Mouse (Mus musculus) hindbrain, embryonic 12.5 days (tissue): ENCODE measurements around the gene Ctnna3. TPM values are rescaled to one million over a fixed set of nuclear protein-coding genes. Genes with fewer than 3 reads are reported as not detected.
"Not testable (repeated sequence)": the region's sequence is repeated elsewhere in the genome, so short reads cannot be mapped to it uniquely, and the experiment has no call there.

Source experiments
- ATAC-seq: fragments of 200-750 bp; cut with Nextera tagmentation; 2 replicates; pipeline ENCODE4 v1.8.0; 2017; ENCODE audit warnings: moderate TSS enrichment; ENCODE audit not compliant: low FRiP score
- H3K27ac ChIP-seq: fragments of 300-500 bp; sonication (generic); 2 replicates; pipeline ENCODE4 v1.5.1; 2016; ENCODE audit warnings: mild to moderate bottlenecking
- H3K27me3 ChIP-seq: fragments of 300-500 bp; sonication (generic); 2 replicates; pipeline ENCODE4 v1.6.1; 2016; ENCODE audit warnings: mild to moderate bottlenecking
- H3K36me3 ChIP-seq: fragments of 300-500 bp; sonication (generic); 2 replicates; pipeline ENCODE4 v1.6.1; 2016; ENCODE audit warnings: mild to moderate bottlenecking
- H3K4me1 ChIP-seq: fragments of 300-500 bp; sonication (generic); 2 replicates; pipeline ENCODE4 v1.6.1; 2016
- H3K4me2 ChIP-seq: fragments of 300-500 bp; sonication (generic); replicated peaks from 2 replicates; pipeline ENCODE4 v1.6.1; 2016; ENCODE audit warnings: mild to moderate bottlenecking
- H3K4me3 ChIP-seq: fragments of 300-500 bp; sonication (generic); 2 replicates; pipeline ENCODE4 v1.5.1; 2016; ENCODE audit warnings: mild to moderate bottlenecking
- H3K9ac ChIP-seq: fragments of 300-500 bp; sonication (generic); 2 replicates; pipeline ENCODE4 v1.6.1; 2016; ENCODE audit warnings: mild to moderate bottlenecking, moderate library complexity
- H3K9me3 ChIP-seq: fragments of 300-500 bp; sonication (generic); replicated peaks from 2 replicates; pipeline ENCODE4 v1.6.1; 2016; ENCODE audit warnings: mild to moderate bottlenecking
- WGBS: fragments of 180-500 bp; shearing (Covaris S2); methylation state at CpG from one replicate; pipeline ENCODE4 v1.1.7; 2016; 5-methylcytosine and 5-hydroxymethylcytosine counted together
- polyA plus RNA-seq: library from polyadenylated mRNA; unstranded; fragments of >200 nt; fragmentation: Nextera tagmentation; extraction: Ambion mirVana; gene quantifications from 2 replicates; pipeline ENCODE4 v1.2.1, GENCODE M21; 2016

The Ctnna3 gene
- polyA plus RNA-seq, 1 experiment from 2014 or later, result 0.22 TPM

DNA sequence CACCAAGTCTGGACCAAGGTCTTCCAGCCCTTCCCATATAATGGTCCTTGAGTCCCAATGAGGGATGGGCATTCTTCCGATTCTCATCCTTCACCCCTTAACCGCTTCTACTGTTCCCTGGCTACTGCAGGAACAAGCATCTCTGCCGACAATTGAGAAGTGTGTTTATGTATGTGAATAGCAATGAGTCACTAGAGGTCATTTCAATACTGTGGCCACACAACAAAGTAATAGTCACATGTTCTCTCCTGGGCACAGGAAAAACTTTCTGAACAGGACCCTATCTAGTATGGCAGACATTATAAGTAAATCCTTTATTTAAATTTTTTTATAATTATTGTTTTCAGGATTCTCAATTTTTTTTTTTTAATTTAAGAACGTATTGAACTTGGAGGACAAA is 1211.2 kb downstream of the Ctnna3 start:
- Histone ChIP-seq H3K27ac (no peak overlapping the region), H3K4me2 (no peak overlapping the region), H3K36me3 (no peaks in the 10 kb centered on the region), H3K9me3 (no peaks in the 10 kb centered on the region), H3K4me1 (no peaks in the 10 kb centered on the region), H3K9ac (no peak overlapping the region), H3K27me3 (no peaks in the 10 kb centered on the region), H3K4me3 (no peak overlapping the region)
- WGBS, result 77% methylated on average over 4 of the region's 4 CpGs
- ATAC-seq, result no peak

DNA sequence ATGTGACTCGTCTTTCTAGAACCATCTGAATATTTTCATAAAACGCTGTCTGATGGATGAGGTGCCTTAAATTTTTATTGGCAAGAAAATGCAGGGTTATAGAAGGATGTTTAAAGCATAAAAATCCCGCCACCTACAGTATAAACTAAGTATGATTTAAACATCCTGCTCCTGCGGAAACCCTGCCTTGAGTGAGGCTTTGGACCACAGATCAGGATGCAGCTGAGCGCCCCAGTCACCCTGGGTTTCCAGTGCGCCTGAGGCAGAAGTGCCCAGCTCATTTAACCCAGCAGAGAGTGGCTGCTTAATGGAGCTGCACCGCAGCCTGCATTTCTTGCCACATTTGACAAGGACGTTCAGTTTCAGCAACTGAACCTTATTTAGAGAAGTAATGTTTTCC is 1211.7 kb downstream of the Ctnna3 start:
- Histone ChIP-seq H3K4me3 (no peak overlapping the region), H3K9ac (no peak overlapping the region), H3K27ac (no peak overlapping the region), H3K36me3 (no peaks in the 10 kb centered on the region), H3K27me3 (no peaks in the 10 kb centered on the region), H3K9me3 (no peaks in the 10 kb centered on the region), H3K4me1 (no peaks in the 10 kb centered on the region), H3K4me2 (no peak overlapping the region)
- peak; percentile 58 for ATAC-seq
- 57% methylated on average over 8 of the region's 8 CpGs for WGBS

DNA sequence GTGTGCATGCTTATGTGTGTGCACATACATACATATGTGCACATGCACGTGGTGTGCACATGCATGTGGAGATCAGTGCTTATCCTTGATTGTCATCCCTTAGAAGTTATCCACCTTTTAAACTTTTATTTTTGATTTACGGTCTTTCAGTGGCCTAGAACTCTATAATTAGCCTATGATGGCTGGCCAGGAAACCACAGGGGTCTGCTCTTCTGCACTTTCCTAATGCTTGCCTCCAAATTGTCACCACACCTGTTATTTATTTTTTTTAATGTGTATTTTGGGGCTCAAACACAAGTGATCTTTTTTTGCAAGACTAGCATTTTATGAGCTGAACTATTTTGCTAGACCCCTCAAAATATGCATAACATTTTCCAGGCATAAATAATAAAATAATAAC is 1214.1 kb downstream of the Ctnna3 start:
- no peak for ATAC-seq
- Histone ChIP-seq H3K4me2 (no peak overlapping the region), H3K4me3 (no peak overlapping the region), H3K9ac (no peak overlapping the region), H3K9me3 (no peaks in the 10 kb centered on the region), H3K27ac (no peak overlapping the region), H3K36me3 (no peaks in the 10 kb centered on the region), H3K4me1 (no peaks in the 10 kb centered on the region), H3K27me3 (no peaks in the 10 kb centered on the region)
- 86% methylated on average over 2 of the region's 2 CpGs for WGBS

DNA sequence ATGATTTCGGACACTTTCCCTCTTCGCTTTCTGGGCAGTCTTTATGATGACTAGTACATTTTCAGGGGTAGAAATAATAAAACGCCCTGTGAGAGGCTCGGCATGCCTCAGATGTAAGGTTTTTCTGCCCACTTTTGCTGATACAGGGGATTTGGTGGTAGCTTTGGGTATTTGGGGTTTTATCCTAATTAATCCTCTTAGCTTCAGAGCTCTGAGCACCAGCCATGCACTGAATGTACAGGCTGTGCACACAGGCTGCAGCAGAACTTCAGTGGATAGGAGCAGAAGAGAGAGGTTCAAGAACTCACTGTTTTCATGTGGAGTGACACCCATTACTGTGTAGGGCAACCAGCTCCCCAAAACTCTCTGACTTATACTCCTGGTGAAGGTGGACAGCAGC is 1231.3 kb downstream of the Ctnna3 start:
- WGBS, result 87% methylated on average over 4 of the region's 4 CpGs
- H3K4me1 ChIP-seq, result no peaks in the 10 kb centered on the region

GRCm38 (mm10) chr10:64671469-64671868 is 1241.6 kb downstream of the Ctnna3 start:
- Histone ChIP-seq H3K9me3 (no peaks in the 10 kb centered on the region), H3K27ac (no peak overlapping the region), H3K4me1 (no peaks in the 10 kb centered on the region), H3K36me3 (no peaks in the 10 kb centered on the region), H3K9ac (no peak overlapping the region), H3K4me2 (no peak overlapping the region), H3K4me3 (no peak overlapping the region), H3K27me3 (no peaks in the 10 kb centered on the region)
- WGBS, result 86% methylated on average over 2 of the region's 2 CpGs
- no peak for ATAC-seq

More for the DNA sequence above, 1231.3 kb downstream of the Ctnna3 start:
- H3K4me2 ChIP-seq, result no peak overlapping the region
- H3K9me3 ChIP-seq, result no peaks in the 10 kb centered on the region
- no peak overlapping the region for H3K27ac ChIP-seq
- no peak overlapping the region for H3K4me3 ChIP-seq
- no peaks in the 10 kb centered on the region for H3K36me3 ChIP-seq
- no peak for ATAC-seq
- no peaks in the 10 kb centered on the region for H3K27me3 ChIP-seq
- H3K9ac ChIP-seq, result no peak overlapping the region

GRCm38 (mm10) chr10:64675796-64676195 is 1245.9 kb downstream of the Ctnna3 start:
- ATAC-seq, result no peak
- 88% methylated on average over 3 of the region's 3 CpGs for WGBS
- H3K27ac ChIP-seq, result no peak overlapping the region

GRCm38 (mm10) chr10:64710017-64710416 is 1280.1 kb downstream of the Ctnna3 start:
- Histone ChIP-seq H3K4me3 (no peak overlapping the region), H3K9me3 (no peaks in the 10 kb centered on the region), H3K4me2 (no peak overlapping the region), H3K27me3 (no peaks in the 10 kb centered on the region), H3K36me3 (no peaks in the 10 kb centered on the region), H3K4me1 (no peaks in the 10 kb centered on the region), H3K9ac (no peak overlapping the region), H3K27ac (no peak overlapping the region)
- no peak for ATAC-seq
- WGBS, result 70% methylated on average over 2 of the region's 2 CpGs

More at GRCm38 (mm10) chr10:64675796-64676195, 1245.9 kb downstream of the Ctnna3 start:
- Histone ChIP-seq H3K36me3 (no peaks in the 10 kb centered on the region), H3K4me2 (no peak overlapping the region), H3K4me3 (no peak overlapping the region), H3K9me3 (no peaks in the 10 kb centered on the region), H3K4me1 (no peaks in the 10 kb centered on the region), H3K9ac (no peak overlapping the region), H3K27me3 (no peaks in the 10 kb centered on the region)

DNA sequence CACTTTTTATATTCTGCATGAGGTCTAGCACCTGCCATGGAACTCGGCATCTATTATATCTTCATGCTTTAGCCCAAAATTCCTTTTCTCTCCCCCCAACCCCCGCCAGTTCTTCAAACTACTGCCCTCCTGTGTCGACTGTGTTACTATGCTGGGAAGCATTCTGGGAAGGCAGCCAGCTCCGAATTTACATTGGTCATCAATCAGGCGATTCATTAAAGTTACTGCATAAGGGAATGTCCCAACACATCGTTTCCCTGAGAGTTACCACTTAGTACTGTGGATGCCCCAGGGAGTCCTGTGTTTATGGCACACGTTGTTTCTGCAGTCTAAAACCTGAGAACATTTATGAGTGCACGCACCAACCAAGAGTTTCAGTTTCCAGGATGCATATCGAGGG is 1288.1 kb downstream of the Ctnna3 start:
- WGBS, result 62% methylated on average over 9 of the region's 9 CpGs
- H3K4me2 ChIP-seq, result no peak overlapping the region
- ATAC-seq, result peak; percentile 54; the same call in 1 of the 2 replicates
- H3K27me3 ChIP-seq, result no peaks in the 10 kb centered on the region
- no peaks in the 10 kb centered on the region for H3K9me3 ChIP-seq
- no peak overlapping the region for H3K4me3 ChIP-seq
- H3K36me3 ChIP-seq, result no peaks in the 10 kb centered on the region
- no peak overlapping the region for H3K27ac ChIP-seq
- H3K9ac ChIP-seq, result no peak overlapping the region
- H3K4me1 ChIP-seq, result no peaks in the 10 kb centered on the region

DNA sequence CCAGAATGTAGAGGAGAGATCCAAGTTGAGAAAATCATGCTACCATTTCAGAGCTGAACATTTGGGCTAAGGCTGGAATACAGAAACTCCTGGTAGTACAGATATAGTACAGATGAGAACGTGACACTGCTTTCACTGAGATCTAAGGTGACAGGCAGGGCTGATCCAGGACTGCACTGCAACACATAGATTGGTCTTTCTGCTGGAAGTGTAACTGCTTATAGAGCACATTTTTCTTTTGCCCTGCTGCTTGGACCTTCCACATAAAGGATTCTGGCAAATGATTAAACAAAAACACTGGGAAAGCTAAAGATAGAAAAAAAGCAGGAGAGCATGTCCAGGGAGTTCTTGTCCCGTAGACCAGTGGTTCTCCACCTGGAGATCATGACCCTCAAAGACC is 1305.8 kb downstream of the Ctnna3 start:
- Histone ChIP-seq H3K9ac (no peak overlapping the region), H3K9me3 (no peaks in the 10 kb centered on the region), H3K4me1 (no peaks in the 10 kb centered on the region), H3K4me3 (no peak overlapping the region), H3K27me3 (no peaks in the 10 kb centered on the region), H3K4me2 (no peak overlapping the region), H3K27ac (no peak overlapping the region), H3K36me3 (no peaks in the 10 kb centered on the region)
- 72% methylated on average over 2 of the region's 2 CpGs for WGBS
- no peak for ATAC-seq

GRCm38 (mm10) chr10:64736616-64737015 is 1306.7 kb downstream of the Ctnna3 start:
- no peaks in the 10 kb centered on the region for H3K27me3 ChIP-seq
- no peak overlapping the region for H3K4me2 ChIP-seq
- 30% methylated on average over 2 of the region's 2 CpGs for WGBS
- H3K27ac ChIP-seq, result no peak overlapping the region
- H3K36me3 ChIP-seq, result no peaks in the 10 kb centered on the region
- H3K9me3 ChIP-seq, result no peaks in the 10 kb centered on the region
- no peak for ATAC-seq
- H3K9ac ChIP-seq, result no peak overlapping the region
- H3K4me3 ChIP-seq, result no peak overlapping the region
- H3K4me1 ChIP-seq, result no peaks in the 10 kb centered on the region

- not testable (repeated sequence) for H3K4me2 ChIP-seq, H3K27ac ChIP-seq, ATAC-seq, H3K4me3 ChIP-seq, H3K27me3 ChIP-seq, H3K9ac ChIP-seq, H3K4me1 ChIP-seq, H3K36me3 ChIP-seq, H3K9me3 ChIP-seq
- 81% methylated on average over 11 of the region's 11 CpGs for WGBS
Observed at GRCm38 (mm10) chr10:64741721-64742120, 1311.8 kb downstream of the Ctnna3 start.

DNA sequence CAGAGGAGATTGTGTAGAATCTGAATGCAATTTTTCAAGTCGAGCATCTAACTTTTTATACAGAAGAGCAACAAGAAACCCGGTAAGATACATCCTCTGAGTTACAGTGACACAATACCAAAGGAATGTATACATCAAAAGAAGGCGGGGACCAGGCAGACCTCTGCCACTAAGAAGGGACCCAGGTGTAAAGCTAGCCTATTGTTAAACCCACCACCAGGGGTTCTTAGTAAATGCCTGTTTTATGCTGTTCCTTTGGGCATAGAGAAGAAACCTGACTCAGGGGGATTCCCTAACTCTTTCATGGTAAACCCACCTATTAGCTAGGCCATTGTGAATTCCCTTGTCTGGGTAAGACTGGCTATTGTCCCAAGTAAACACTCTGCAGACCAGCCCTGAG is 1314.2 kb downstream of the Ctnna3 start:
- 41% methylated on average over 3 of the region's 3 CpGs for WGBS
- H3K36me3 ChIP-seq, ATAC-seq: not testable (repeated sequence)

DNA sequence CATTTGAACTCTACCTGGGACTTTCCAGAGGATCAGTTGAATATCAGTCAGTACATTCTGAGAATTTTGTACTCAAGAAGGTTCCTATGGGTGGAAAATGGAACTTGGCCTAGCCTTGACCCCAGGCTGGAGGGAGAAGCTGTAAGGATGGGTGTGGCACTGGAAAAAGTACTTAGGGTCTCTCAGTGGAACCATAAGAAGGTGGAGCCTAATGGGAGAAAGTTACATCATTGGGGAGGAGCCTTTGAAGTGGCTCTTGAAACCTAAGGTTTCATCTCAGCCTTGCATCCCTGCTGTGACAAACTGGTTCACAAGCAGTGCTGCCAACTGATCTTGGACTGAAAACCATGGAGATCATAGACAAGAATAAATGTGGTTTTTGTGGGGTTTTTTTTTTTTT is 1318.8 kb downstream of the Ctnna3 start:
- H3K27me3 ChIP-seq, result no peaks in the 10 kb centered on the region
- H3K36me3 ChIP-seq, result no peaks in the 10 kb centered on the region
- no peak overlapping the region for H3K27ac ChIP-seq
- H3K9ac ChIP-seq, result no peak overlapping the region
- H3K4me3 ChIP-seq, result no peak overlapping the region
- no peak for ATAC-seq
- H3K9me3 ChIP-seq, result no peaks in the 10 kb centered on the region
- no peaks in the 10 kb centered on the region for H3K4me1 ChIP-seq
- H3K4me2 ChIP-seq, result no peak overlapping the region

More for the DNA sequence above, 1314.2 kb downstream of the Ctnna3 start:
- not testable (repeated sequence) for H3K4me1 ChIP-seq, H3K4me2 ChIP-seq, H3K9ac ChIP-seq, H3K27ac ChIP-seq, H3K27me3 ChIP-seq, H3K9me3 ChIP-seq, H3K4me3 ChIP-seq

DNA sequence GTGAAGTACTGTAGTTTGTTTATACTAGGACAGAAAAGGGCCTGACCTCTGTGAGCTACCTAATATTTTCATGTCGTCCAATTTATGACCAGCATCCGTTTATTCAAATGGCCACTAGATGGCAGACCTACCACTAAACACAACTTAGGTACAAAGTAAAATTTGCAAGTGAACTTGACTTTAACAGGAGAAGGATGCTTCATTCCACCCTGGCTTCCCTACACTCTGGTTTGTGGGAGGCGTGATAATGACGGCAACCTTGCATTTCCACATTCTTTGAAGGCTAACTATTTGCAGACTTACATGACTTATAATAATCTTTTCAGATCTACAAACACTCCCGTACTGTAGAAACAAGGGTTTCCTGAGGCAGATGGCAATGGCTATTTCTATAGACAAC is 1320.9 kb downstream of the Ctnna3 start:
- H3K4me3 ChIP-seq, result no peak overlapping the region
- WGBS, result 37% methylated on average over 5 of the region's 5 CpGs
- no peaks in the 10 kb centered on the region for H3K9me3 ChIP-seq
- no peaks in the 10 kb centered on the region for H3K36me3 ChIP-seq
- no peak overlapping the region for H3K4me2 ChIP-seq
- no peak overlapping the region for H3K9ac ChIP-seq
- no peaks in the 10 kb centered on the region for H3K4me1 ChIP-seq
- H3K27ac ChIP-seq, result no peak overlapping the region
- no peak for ATAC-seq
- H3K27me3 ChIP-seq, result no peaks in the 10 kb centered on the region
